Mouse (Mus musculus) kidney, embryonic 15.5 days (tissue): ENCODE measurements at regions not wholly inside any gene's neighbourhood (a gene's known extent, or its start where the extent isn't known, plus 50 kb on each side); places are given as distances from the start of the nearest gene placed in this dataset.

Source experiments
- ATAC-seq: fragments of 200-750 bp; cut with Nextera tagmentation; replicated peaks from 2 replicates; pipeline ENCODE4 v1.8.0; 2017; ENCODE audit warnings: moderate TSS enrichment; ENCODE audit not compliant: low FRiP score
- H3K27ac ChIP-seq: fragments of 300-500 bp; sonication (generic); 2 replicates; pipeline ENCODE4 v1.5.1; 2015; ENCODE audit warnings: mild to moderate bottlenecking, inconsistent platforms
- H3K27me3 ChIP-seq: fragments of 300-500 bp; sonication (generic); 2 replicates; pipeline ENCODE4 v1.6.1; 2015; ENCODE audit warnings: inconsistent platforms
- H3K36me3 ChIP-seq: fragments of 300-500 bp; sonication (generic); 2 replicates; pipeline ENCODE4 v1.6.1; 2015; ENCODE audit warnings: inconsistent platforms
- H3K4me1 ChIP-seq: fragments of 300-500 bp; sonication (generic); 2 replicates; pipeline ENCODE4 v1.6.1; 2015; ENCODE audit warnings: inconsistent platforms
- H3K4me2 ChIP-seq: fragments of 300-500 bp; sonication (generic); 2 replicates; pipeline ENCODE4 v1.6.1; 2015; ENCODE audit warnings: moderate library complexity, mild to moderate bottlenecking, inconsistent platforms
- H3K4me3 ChIP-seq: fragments of 300-500 bp; sonication (generic); replicated peaks from 2 replicates; pipeline ENCODE4 v1.5.1; 2015; ENCODE audit warnings: mild to moderate bottlenecking, inconsistent platforms
- H3K9ac ChIP-seq: fragments of 300-500 bp; sonication (generic); 2 replicates; pipeline ENCODE4 v1.6.1; 2015; ENCODE audit warnings: mild to moderate bottlenecking, inconsistent platforms
- H3K9me3 ChIP-seq: fragments of 300-500 bp; sonication (generic); replicated peaks from 2 replicates; pipeline ENCODE4 v1.6.1; 2016; ENCODE audit warnings: inconsistent platforms
- WGBS: fragments of 180-500 bp; shearing (Covaris S2); methylation state at CpG from one replicate; pipeline ENCODE4 v1.1.7; 2015; ENCODE audit warnings: mixed read lengths; 5-methylcytosine and 5-hydroxymethylcytosine counted together

DNA sequence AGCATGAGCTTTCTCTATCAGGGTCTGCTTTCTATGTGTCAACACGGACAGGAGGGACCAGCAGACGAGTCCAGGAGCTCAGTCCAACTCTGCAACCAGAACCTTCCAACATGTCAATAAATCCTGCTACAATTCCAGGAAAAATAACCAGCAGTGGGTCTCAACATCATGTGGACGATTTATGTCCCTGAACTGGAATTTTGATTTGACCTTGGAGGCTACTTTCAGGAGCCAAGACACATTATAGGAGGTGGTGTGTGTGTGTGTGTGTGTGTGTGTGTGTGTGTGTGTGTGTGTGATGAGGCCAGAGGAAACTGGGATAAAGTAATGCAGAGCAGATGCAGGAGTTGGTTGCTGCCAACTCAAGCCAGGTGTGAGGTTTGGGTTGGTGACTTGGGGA, 107.8 kb downstream of the Edn3 start:
- WGBS, result 35% methylated on average over 3 of the region's 3 CpGs
- H3K27me3 ChIP-seq, result no peaks in the 10 kb centered on the region
- no peaks in the 10 kb centered on the region for H3K9me3 ChIP-seq
- no peak overlapping the region for H3K9ac ChIP-seq
- H3K4me2 ChIP-seq, result no peak overlapping the region
- ATAC-seq, result no peak
- H3K27ac ChIP-seq, result peak overlapping the region; percentile 51; the same call in 1 of the 2 replicates
- H3K4me1 ChIP-seq, result peaks cover 53% of the 10 kb centered on the region
- no peak overlapping the region for H3K4me3 ChIP-seq
- H3K36me3 ChIP-seq, result no peaks in the 10 kb centered on the region

GRCm38 (mm10) chr2:174868743-174869369, 108.4 kb downstream of the Edn3 start:
- Histone ChIP-seq H3K27me3 (no peaks in the 10 kb centered on the region), H3K4me2 (no peak overlapping the region), H3K9me3 (no peaks in the 10 kb centered on the region), H3K36me3 (no peaks in the 10 kb centered on the region), H3K4me3 (no peak overlapping the region), H3K27ac (peak overlapping the region; percentile 41), H3K9ac (no peak overlapping the region), H3K4me1 (peaks cover 53% of the 10 kb centered on the region)
- no peak for ATAC-seq
- WGBS, result 35% methylated on average over 8 of the region's 8 CpGs

- no peak overlapping the region for H3K4me2 ChIP-seq
- H3K27me3 ChIP-seq, result no peaks in the 10 kb centered on the region
- WGBS, result 81% methylated on average over 5 of the region's 5 CpGs
These were observed 109.9 kb downstream of the Edn3 start for GRCm38 (mm10) chr2:174870284-174870683.

GRCm38 (mm10) chr2:174871225-174871624, 110.8 kb downstream of the Edn3 start:
- no peak for ATAC-seq
- peak overlapping the region; percentile 51; the same call in 1 of the 2 replicates for H3K27ac ChIP-seq
- WGBS, result 60% methylated on average over 10 of the region's 10 CpGs
- peaks cover 41% of the 10 kb centered on the region for H3K4me1 ChIP-seq
- H3K4me3 ChIP-seq, result no peak overlapping the region
- no peaks in the 10 kb centered on the region for H3K36me3 ChIP-seq
- H3K9ac ChIP-seq, result no peak overlapping the region
- H3K27me3 ChIP-seq, result no peaks in the 10 kb centered on the region
- H3K9me3 ChIP-seq, result no peaks in the 10 kb centered on the region
- no peak overlapping the region for H3K4me2 ChIP-seq

More at GRCm38 (mm10) chr2:174870284-174870683, 109.9 kb downstream of the Edn3 start:
- peaks cover 42% of the 10 kb centered on the region for H3K4me1 ChIP-seq
- ATAC-seq, result no peak
- H3K9ac ChIP-seq, result no peak overlapping the region
- no peak overlapping the region for H3K27ac ChIP-seq
- no peaks in the 10 kb centered on the region for H3K36me3 ChIP-seq
- no peaks in the 10 kb centered on the region for H3K9me3 ChIP-seq
- H3K4me3 ChIP-seq, result no peak overlapping the region

DNA sequence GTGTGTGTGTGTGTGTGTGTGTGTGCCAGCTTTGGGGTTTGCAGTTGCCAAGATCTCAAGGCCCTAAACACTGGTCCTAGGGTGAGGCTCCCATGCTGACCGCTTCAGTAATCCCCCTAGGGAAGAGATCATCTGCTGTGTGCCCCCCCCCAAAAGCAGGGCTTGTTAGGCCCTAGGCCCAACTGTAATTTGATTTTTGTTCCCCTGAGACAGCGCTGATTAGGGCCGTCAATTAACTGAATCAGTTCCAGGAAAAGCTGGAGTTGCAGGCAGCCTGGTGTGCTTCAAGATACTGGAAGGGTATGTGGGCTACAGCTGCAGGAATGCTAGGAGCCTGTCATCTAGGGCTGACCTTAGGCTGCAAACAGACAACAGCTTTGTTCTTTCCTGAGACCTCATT, 111.4 kb downstream of the Edn3 start:
- peaks cover 35% of the 10 kb centered on the region for H3K4me1 ChIP-seq
- no peak overlapping the region for H3K9ac ChIP-seq
- peak; percentile 23; the same call in 1 of the 2 replicates for ATAC-seq
- no peak overlapping the region for H3K4me2 ChIP-seq
- WGBS, result 62% methylated on average over 3 of the region's 3 CpGs
- 0 out of 2 replicates have a peak overlapping the region, but pooled peaks have one; percentile 37 for H3K27ac ChIP-seq
- no peaks in the 10 kb centered on the region for H3K9me3 ChIP-seq
- no peak overlapping the region for H3K4me3 ChIP-seq
- no peaks in the 10 kb centered on the region for H3K27me3 ChIP-seq
- no peaks in the 10 kb centered on the region for H3K36me3 ChIP-seq

DNA sequence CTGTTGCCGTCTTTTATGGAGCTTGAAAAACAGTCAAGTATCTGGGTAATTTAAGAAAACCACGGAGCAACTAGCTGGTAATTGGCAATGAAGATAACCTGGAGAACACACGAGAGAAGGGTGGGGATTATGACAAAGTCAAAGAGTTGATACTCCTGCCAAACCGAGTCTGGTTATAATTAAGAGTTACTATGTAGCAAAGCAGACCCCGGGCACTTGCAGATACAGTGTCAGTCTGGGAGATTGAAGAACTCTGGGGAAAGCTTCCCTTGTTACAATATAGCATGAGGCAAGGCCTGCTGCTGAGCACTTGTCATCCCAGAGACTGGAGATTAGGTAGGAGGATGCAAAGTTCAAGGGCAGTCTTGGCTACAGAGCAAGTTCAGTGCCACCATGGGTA, 116.5 kb downstream of the Edn3 start:
- no peak overlapping the region for H3K27ac ChIP-seq
- H3K9ac ChIP-seq, result no peak overlapping the region
- H3K4me3 ChIP-seq, result no peak overlapping the region
- no peaks in the 10 kb centered on the region for H3K27me3 ChIP-seq
- no peak overlapping the region for H3K4me2 ChIP-seq
- no peaks in the 10 kb centered on the region for H3K9me3 ChIP-seq
- 39% methylated on average over 5 of the region's 5 CpGs for WGBS
- no peaks in the 10 kb centered on the region for H3K36me3 ChIP-seq
- H3K4me1 ChIP-seq, result peaks cover 26% of the 10 kb centered on the region
- ATAC-seq, result no peak

DNA sequence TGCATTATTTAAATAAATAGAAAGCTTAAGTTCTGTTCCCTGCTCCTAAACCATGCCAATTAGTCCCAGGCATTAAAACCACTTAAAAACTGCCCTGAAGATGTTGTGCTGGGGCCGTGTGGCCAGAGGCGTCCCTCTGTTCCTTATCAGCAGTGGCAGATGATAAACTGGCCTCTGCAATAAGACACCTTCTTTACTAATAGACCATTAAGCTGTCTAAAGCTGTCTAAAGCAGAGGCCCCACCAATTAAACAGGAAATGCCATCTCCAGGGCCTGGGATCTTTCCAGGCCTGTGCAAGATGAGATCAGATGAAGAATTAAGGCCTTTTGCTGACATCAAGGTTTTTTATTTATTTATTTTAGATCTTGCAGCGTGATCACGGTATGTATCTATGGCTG, 118.6 kb downstream of the Edn3 start:
- peak; percentile 66 for ATAC-seq
- no peak overlapping the region for H3K9ac ChIP-seq
- WGBS, result 16% methylated on average over 4 of the region's 4 CpGs

DNA sequence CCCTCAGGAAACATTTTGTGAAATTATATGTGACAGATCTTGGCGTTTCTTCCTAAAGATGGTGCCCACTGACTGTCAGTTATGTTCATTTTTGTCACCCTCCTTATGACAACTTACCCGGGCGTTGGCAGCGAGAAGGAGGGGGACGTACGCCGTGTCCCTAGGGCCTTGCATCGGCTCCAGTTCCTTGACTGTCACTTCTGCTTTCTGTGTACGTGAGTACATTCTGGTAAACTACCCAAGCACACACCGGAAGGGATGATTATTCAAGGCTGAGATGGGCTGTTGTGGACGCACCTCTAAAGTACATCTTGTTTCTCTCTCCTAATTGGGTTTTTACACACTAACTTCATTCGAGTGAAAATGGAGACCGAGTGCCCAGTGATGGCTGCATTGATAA, 120.2 kb downstream of the Edn3 start:
- Histone ChIP-seq H3K9ac (no peak overlapping the region), H3K27ac (no peak overlapping the region), H3K4me2 (no peak overlapping the region), H3K9me3 (no peaks in the 10 kb centered on the region), H3K36me3 (no peaks in the 10 kb centered on the region), H3K4me3 (no peak overlapping the region), H3K4me1 (peaks cover 27% of the 10 kb centered on the region), H3K27me3 (no peaks in the 10 kb centered on the region)
- no peak for ATAC-seq
- 89% methylated on average over 13 of the region's 13 CpGs for WGBS

More for the DNA sequence above, 118.6 kb downstream of the Edn3 start:
- Histone ChIP-seq H3K27ac (peak overlapping the region; percentile 41; the same call in 1 of the 2 replicates), H3K4me3 (no peak overlapping the region), H3K36me3 (no peaks in the 10 kb centered on the region), H3K27me3 (no peaks in the 10 kb centered on the region), H3K9me3 (no peaks in the 10 kb centered on the region), H3K4me1 (peaks cover 24% of the 10 kb centered on the region), H3K4me2 (no peak overlapping the region)

- no peaks in the 10 kb centered on the region for H3K9me3 ChIP-seq
- no peak overlapping the region for H3K4me3 ChIP-seq
- H3K36me3 ChIP-seq, result no peaks in the 10 kb centered on the region
- WGBS, result 41% methylated on average over 19 of the region's 19 CpGs
- H3K9ac ChIP-seq, result no peak overlapping the region
- no peaks in the 10 kb centered on the region for H3K27me3 ChIP-seq
- 0 out of 2 replicates have a peak overlapping the region, but pooled peaks have one; percentile 2 for H3K27ac ChIP-seq
- H3K4me1 ChIP-seq, result peaks cover 12% of the 10 kb centered on the region
- H3K4me2 ChIP-seq, result no peak overlapping the region; the same call in 1 of the 2 replicates
- ATAC-seq, result no peak
These were observed 124.1 kb downstream of the Edn3 start for GRCm38 (mm10) chr2:174884232-174885225.

DNA sequence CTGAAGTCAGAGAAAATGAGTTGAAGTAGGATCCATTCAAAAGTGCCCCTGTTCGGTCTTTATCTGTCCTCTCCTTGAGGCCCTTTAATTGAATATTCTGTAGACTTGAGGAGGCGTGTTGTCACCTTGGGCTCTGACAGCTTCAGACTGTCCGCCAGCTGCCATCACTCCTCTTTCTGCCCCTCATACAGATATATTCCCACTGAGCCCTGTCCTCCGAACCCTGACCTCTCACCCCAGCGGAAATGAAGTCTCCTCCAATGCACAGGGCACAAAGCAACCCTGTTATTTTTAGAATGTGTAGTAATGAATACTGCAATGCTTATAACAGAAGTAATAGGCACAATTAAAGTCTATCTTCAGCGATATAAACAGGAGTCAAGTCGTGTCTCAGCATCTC, 117.4 kb upstream of the Gm14444 start:
- peak; percentile 79 for ATAC-seq
- H3K4me3 ChIP-seq, result no peak overlapping the region
- no peak overlapping the region for H3K4me2 ChIP-seq
- H3K27ac ChIP-seq, result peak overlapping the region; percentile 27; the same call in 1 of the 2 replicates
- no peaks in the 10 kb centered on the region for H3K9me3 ChIP-seq
- H3K27me3 ChIP-seq, result no peaks in the 10 kb centered on the region
- H3K4me1 ChIP-seq, result peaks cover 9% of the 10 kb centered on the region
- H3K36me3 ChIP-seq, result no peaks in the 10 kb centered on the region
- 33% methylated on average over 7 of the region's 7 CpGs for whole genome bisulfite sequencing
- H3K9ac ChIP-seq, result no peak overlapping the region

DNA sequence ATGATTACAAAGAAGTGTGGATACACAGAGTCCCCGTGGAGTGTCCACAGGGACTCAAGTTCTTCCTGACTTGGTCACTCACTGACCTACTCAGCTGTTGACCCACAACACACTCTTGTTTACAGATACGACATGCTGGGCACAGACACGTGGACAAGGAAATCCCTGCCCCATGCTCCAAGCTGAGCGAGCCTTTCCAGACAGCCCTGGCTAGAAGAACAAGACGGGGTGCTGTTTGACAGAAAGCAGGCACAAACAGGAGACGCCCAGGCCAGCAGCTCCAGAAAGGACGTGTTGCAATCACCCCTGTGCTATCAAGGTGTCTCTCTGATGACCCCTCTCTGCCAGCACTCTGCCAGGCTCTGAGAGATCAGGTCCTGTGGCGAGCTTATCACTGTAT, 112.6 kb upstream of the Gm14444 start:
- WGBS, result 64% methylated on average over 8 of the region's 8 CpGs
- 0 out of 2 replicates have a peak overlapping the region, but pooled peaks have one; percentile 4 for H3K27ac ChIP-seq
- no peaks in the 10 kb centered on the region for H3K27me3 ChIP-seq
- no peak overlapping the region for H3K9ac ChIP-seq
- H3K36me3 ChIP-seq, result no peaks in the 10 kb centered on the region
- H3K4me3 ChIP-seq, result no peak overlapping the region
- peaks cover 17% of the 10 kb centered on the region for H3K4me1 ChIP-seq
- no peak for ATAC-seq
- no peak overlapping the region for H3K4me2 ChIP-seq
- no peaks in the 10 kb centered on the region for H3K9me3 ChIP-seq
